Mouse (Mus musculus) hindbrain, postnatal 0 days (tissue): Measurements from ENCODE around the gene Mroh2a. TPM values are rescaled to one million over a fixed set of nuclear protein-coding genes. Genes with fewer than 3 reads are reported as not detected.

ENCODE experiments used
- ATAC-seq: fragments of 200-750 bp; cut with Nextera tagmentation; 2 replicates; pipeline ENCODE4 v1.8.0; 2017; ENCODE audit warnings: mild to moderate bottlenecking, moderate TSS enrichment, moderate library complexity
- DNase-seq: peaks from one replicate; pipeline ENCODE4 v3.0.0-alpha.2; 2015; ENCODE audit warnings: low spot score
- H3K27ac ChIP-seq: fragments of 300-500 bp; sonication (generic); 2 replicates; pipeline ENCODE4 v1.5.1; 2014; ENCODE audit warnings: mild to moderate bottlenecking
- H3K27me3 ChIP-seq: fragments of 300-500 bp; sonication (generic); 2 replicates; pipeline ENCODE4 v1.6.1; 2014; ENCODE audit warnings: low read length, mixed read lengths; ENCODE audit not compliant: insufficient read depth
- H3K36me3 ChIP-seq: fragments of 300-500 bp; sonication (generic); 2 replicates; pipeline ENCODE4 v1.6.1; 2014; ENCODE audit warnings: low read length, mixed read lengths; ENCODE audit not compliant: insufficient read depth
- H3K4me1 ChIP-seq: fragments of 300-500 bp; sonication (generic); 2 replicates; pipeline ENCODE4 v1.6.1; 2014; ENCODE audit warnings: antibody characterized with exemption, low read length, mixed read lengths; ENCODE audit not compliant: insufficient read depth
- H3K4me2 ChIP-seq: fragments of 300-500 bp; sonication (generic); 2 replicates; pipeline ENCODE4 v1.6.1; 2014; ENCODE audit warnings: low read depth, mild to moderate bottlenecking, low read length, moderate library complexity, mixed read lengths
- H3K4me3 ChIP-seq: fragments of 300-500 bp; sonication (generic); 2 replicates; pipeline ENCODE4 v1.5.1; 2014; ENCODE audit warnings: low read length
- H3K9ac ChIP-seq: fragments of 300-500 bp; sonication (generic); replicated peaks from 2 replicates; pipeline ENCODE4 v1.6.1; 2014; ENCODE audit warnings: mild to moderate bottlenecking, low read length, moderate library complexity, mixed read lengths
- H3K9me3 ChIP-seq: fragments of 300-500 bp; sonication (generic); 2 replicates; pipeline ENCODE4 v1.6.1; 2016; ENCODE audit warnings: low read length, mixed read lengths
- CTCF ChIP-seq: IDR thresholded peaks from 2 replicates; pipeline ENCODE4 v1.5.1; 2016; ENCODE audit warnings: antibody characterized with exemption, control low read depth, low read depth
- WGBS: fragments of 180-500 bp; shearing (Covaris S2); extraction: QIAGEN DNeasy Blood & Tissue Kit; methylation state at CpG from one replicate; pipeline ENCODE4 v1.1.7; 2014; 5-methylcytosine and 5-hydroxymethylcytosine counted together
- polyA plus RNA-seq: library from polyadenylated mRNA; unstranded; fragments of >200 nt; fragmentation: Nextera tagmentation; extraction: Ambion mirVana; gene quantifications from 2 replicates; pipeline ENCODE4 v1.2.1, GENCODE M21; 2015
- total RNA-seq: library from RNA; depleted of rRNA; stranded (reverse); fragments of >200 nt; gene quantifications from 2 replicates; pipeline ENCODE4 v1.2.3, GENCODE M21; 2014; rRNA removed

Mroh2a gene
- total and polyA plus RNA-seq, 2 experiments from 2014 or later: 0.16 to 0.23 TPM

DNA sequence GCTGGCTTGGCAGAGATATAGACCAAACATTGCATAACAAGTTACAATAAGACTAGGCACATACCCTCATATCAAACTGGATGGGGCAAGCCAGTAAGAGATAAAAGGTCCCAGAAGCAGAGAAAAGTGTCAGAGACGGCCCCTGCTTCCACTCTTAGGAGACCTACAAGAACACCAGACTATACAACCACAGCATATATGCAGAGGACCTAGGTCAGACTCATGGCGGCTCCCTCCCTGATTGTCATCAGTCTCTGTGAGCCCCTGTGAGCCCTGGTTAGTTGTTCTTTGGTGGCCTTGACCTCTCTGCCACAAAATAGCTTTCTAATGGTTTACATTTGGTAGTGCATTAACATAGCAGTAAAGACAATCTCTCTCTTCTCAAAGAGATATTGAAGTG, 82.2 kb downstream of the Mroh2a start:
- H3K9ac ChIP-seq: no peak overlapping the region
- H3K36me3 ChIP-seq: no peaks in the 10 kb centered on the region
- WGBS: 50% methylated on average over 2 of the region's 2 CpGs
- DNase-seq (no peak), ATAC-seq (no peak)
- H3K27me3 ChIP-seq: no peaks in the 10 kb centered on the region
- H3K9me3 ChIP-seq: peaks cover 63% of the 10 kb centered on the region
- H3K27ac ChIP-seq: no peak overlapping the region
- H3K4me2 ChIP-seq: no peak overlapping the region
- TF ChIP-seq CTCF: no peak
- H3K4me1 ChIP-seq: no peaks in the 10 kb centered on the region
- H3K4me3 ChIP-seq: no peak overlapping the region

DNA sequence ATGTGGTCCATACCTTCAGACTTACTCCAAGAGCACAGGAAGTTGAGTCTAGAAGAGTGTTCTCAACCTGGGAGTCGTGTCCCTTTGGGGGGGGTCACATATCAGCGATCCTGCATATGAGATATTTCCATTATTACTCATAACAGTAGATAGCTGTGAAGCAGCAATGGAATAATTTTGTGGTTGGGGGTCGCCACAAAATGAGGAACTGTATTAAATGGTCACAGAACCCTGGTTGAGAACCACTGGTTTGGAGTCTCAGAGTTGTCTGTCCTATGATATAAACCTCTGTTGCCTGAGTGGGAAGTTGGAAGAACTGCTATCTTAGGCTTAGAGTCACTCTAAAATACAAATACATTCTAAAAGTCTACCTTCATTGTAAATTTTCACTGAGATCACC, 83.1 kb downstream of the Mroh2a start:
- no peak overlapping the region for H3K9ac ChIP-seq
- no peaks in the 10 kb centered on the region for H3K4me1 ChIP-seq
- peaks cover 54% of the 10 kb centered on the region for H3K9me3 ChIP-seq
- ATAC-seq: no peak
- 51% methylated on average over 3 of the region's 3 CpGs for WGBS
- DNase-seq: no peak
- no peaks in the 10 kb centered on the region for H3K27me3 ChIP-seq
- H3K4me3 ChIP-seq: no peak overlapping the region
- TF ChIP-seq CTCF: no peak
- no peaks in the 10 kb centered on the region for H3K36me3 ChIP-seq
- H3K4me2 ChIP-seq: no peak overlapping the region
- no peak overlapping the region for H3K27ac ChIP-seq

DNA sequence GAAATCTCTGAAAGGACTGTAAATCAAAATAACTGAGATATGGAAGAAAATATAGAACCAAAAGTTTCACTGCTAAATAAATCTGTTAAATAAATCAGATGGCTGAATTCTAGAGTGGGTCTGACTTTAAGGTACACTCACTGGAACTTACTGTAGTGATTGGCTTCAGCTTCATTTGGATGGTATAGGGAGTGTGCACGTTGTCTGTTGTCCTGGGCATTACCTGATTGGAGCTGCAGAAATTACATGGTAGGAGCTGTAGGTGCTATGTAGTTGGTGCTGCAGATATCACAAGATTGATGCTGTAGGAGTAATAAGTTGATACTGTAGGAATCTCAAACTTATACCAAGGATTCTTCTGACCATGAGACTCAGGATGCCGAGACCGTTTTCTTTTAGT, 83.6 kb downstream of the Mroh2a start:
- no peak overlapping the region for H3K4me3 ChIP-seq
- 67% methylated on average over 3 of the region's 3 CpGs for WGBS
- DNase-seq (no peak), ATAC-seq (no peak)
- no peaks in the 10 kb centered on the region for H3K36me3 ChIP-seq
- no peak overlapping the region for H3K9ac ChIP-seq
- TF ChIP-seq CTCF: no peak
- H3K27me3 ChIP-seq: no peaks in the 10 kb centered on the region
- no peak overlapping the region for H3K27ac ChIP-seq
- no peaks in the 10 kb centered on the region for H3K4me1 ChIP-seq
- peaks cover 50% of the 10 kb centered on the region for H3K9me3 ChIP-seq
- no peak overlapping the region for H3K4me2 ChIP-seq

Other genes starting within 250 kb of the Mroh2a start
- 12.0 and 18.2 TPM in 2 replicates for gene Usp40, start 218.4 kb upstream of the Mroh2a start, total RNA-seq
- 9.2 and 11.5 TPM in 2 replicates for gene Usp40, start 218.4 kb upstream of the Mroh2a start, polyA plus RNA-seq
- not detected in 2 replicates for gene Ugt1a10, start 171.6 kb upstream of the Mroh2a start, total RNA-seq
- gene Ugt1a10, start 171.6 kb upstream of the Mroh2a start, polyA plus RNA-seq: not detected in 2 replicates
- gene Ugt1a9, start 156.2 kb upstream of the Mroh2a start, total RNA-seq: not detected in 2 replicates
- not detected in 2 replicates for gene Ugt1a9, start 156.2 kb upstream of the Mroh2a start, polyA plus RNA-seq
- gene Ugt1a8, start 139.2 kb upstream of the Mroh2a start, total RNA-seq: not detected in 2 replicates
- not detected in 2 replicates for gene Ugt1a8, start 139.2 kb upstream of the Mroh2a start, polyA plus RNA-seq
- 1.0 and 1.3 TPM in 2 replicates for gene Ugt1a7c, start 131.9 kb upstream of the Mroh2a start, total RNA-seq
- 1.3 and 2.1 TPM in 2 replicates for gene Ugt1a7c, start 131.9 kb upstream of the Mroh2a start, polyA plus RNA-seq
- gene Ugt1a6b, start 123.7 kb upstream of the Mroh2a start, total RNA-seq: 0.32 and 3.0 TPM in 2 replicates
- 3.4 and 3.8 TPM in 2 replicates for gene Ugt1a6b, start 123.7 kb upstream of the Mroh2a start, polyA plus RNA-seq
- 5.0 and 5.5 TPM in 2 replicates for gene Ugt1a6a, start 92.2 kb upstream of the Mroh2a start, total RNA-seq
- gene Ugt1a6a, start 92.2 kb upstream of the Mroh2a start, polyA plus RNA-seq: 6.3 and 7.6 TPM in 2 replicates
- gene Ugt1a5, start 61.0 kb upstream of the Mroh2a start, total RNA-seq: 0.26 TPM in 1 of 2 replicates, not detected in the other
- gene Ugt1a5, start 61.0 kb upstream of the Mroh2a start, polyA plus RNA-seq: not detected in 2 replicates
- not detected in 2 replicates for gene Ugt1a2, start 26.4 kb upstream of the Mroh2a start, total RNA-seq
- gene Ugt1a2, start 26.4 kb upstream of the Mroh2a start, polyA plus RNA-seq: not detected in 2 replicates
- 4.7 and 7.5 TPM in 2 replicates for gene Dnajb3, start 21.2 kb upstream of the Mroh2a start, total RNA-seq
- gene Dnajb3, start 21.2 kb upstream of the Mroh2a start, polyA plus RNA-seq: 8.6 and 11.7 TPM in 2 replicates
- gene Ugt1a1, start 15.0 kb upstream of the Mroh2a start, total RNA-seq: 0.42 TPM in 1 of 2 replicates, not detected in the other
- 0.09 TPM in 1 of 2 replicates, not detected in the other for gene Ugt1a1, start 15.0 kb upstream of the Mroh2a start, polyA plus RNA-seq
- 82.8 and 86.3 TPM in 2 replicates for gene Hjurp, start 50.6 kb downstream of the Mroh2a start, total RNA-seq
- 47.2 and 47.7 TPM in 2 replicates for gene Hjurp, start 50.6 kb downstream of the Mroh2a start, polyA plus RNA-seq
- 0.05 and 0.14 TPM in 2 replicates for gene Trpm8, start 50.7 kb downstream of the Mroh2a start, total RNA-seq
- gene Trpm8, start 50.7 kb downstream of the Mroh2a start, polyA plus RNA-seq: 0.11 and 0.15 TPM in 2 replicates
- gene Spp2, start 180.0 kb downstream of the Mroh2a start, total RNA-seq: not detected in 2 replicates
- 0.26 and 0.48 TPM in 2 replicates for gene Spp2, start 180.0 kb downstream of the Mroh2a start, polyA plus RNA-seq